In the genomic region with DNA sequence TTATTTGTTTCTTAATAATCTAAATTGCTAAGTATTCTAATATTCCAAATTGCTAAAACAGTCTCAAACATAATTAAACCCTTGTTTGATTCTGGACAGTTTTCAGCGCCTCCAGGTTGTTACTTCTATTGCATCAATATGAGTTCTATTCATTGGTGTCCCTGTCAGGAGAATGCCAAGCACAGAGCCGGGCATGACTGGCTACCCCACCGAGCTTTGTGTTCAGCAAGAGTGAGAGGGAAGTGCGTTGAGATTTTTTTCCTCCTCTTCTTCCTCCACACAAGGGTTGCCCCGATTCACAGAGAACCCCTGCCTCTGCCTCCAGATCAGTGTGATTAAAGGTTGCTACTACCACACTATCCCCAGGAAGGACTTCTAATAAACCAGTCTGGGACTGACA, we compare ENCODE assay signal across 9 mouse cellular contexts. TPM values are rescaled to one million over a fixed set of nuclear protein-coding genes. Genes with fewer than 3 reads are reported as not detected.
DNase-seq lines count a peak whose midpoint lies in the region; ATAC-seq and TF ChIP-seq lines count a peak whose summit lies in the region.
"Had no signal": no experiment of that assay in that cellular context is flagged by ENCODE, and none has a peak within 500 bp of the region (broad histone marks: within the 10 kb centered on the region; RNA-seq: fewer than 3 reads in every experiment).

No protein-coding gene starts in this region.

- no peaks in the 10 kb centered on the region for H3K36me3 ChIP-seq in limb, embryonic 13.5 days
- H3K36me3 ChIP-seq in limb, embryonic 10.5 days, result no peaks in the 10 kb centered on the region
- no peaks in the 10 kb centered on the region for H3K36me3 ChIP-seq in forebrain, embryonic 10.5 days (replicated peaks)
- no peaks in the 10 kb centered on the region for H3K36me3 ChIP-seq in hindbrain, embryonic 11.5 days (ENCODE audit: control insufficient read depth, insufficient read depth, low read length)
- H3K36me3 ChIP-seq in midbrain, postnatal 0 days (ENCODE audit: insufficient read depth, low read length), result no peaks in the 10 kb centered on the region
- H3K36me3 ChIP-seq: embryonic facial prominence, embryonic 12.5 days had no signal

- TF ChIP-seq CTCF in midbrain, postnatal 0 days (IDR thresholded peaks at IDR 0.05), result no peak

- H3K4me3 ChIP-seq in limb, embryonic 13.5 days, result no peak overlapping the region
- no peak overlapping the region for H3K4me3 ChIP-seq in limb, embryonic 10.5 days
- peak overlapping the region; percentile 37; the same call in 1 of the 2 replicates for H3K4me3 ChIP-seq in forebrain, embryonic 10.5 days
- no peak overlapping the region for H3K4me3 ChIP-seq in hindbrain, embryonic 11.5 days (ENCODE audit: low read depth, low read length)
- H3K4me3 ChIP-seq in midbrain, postnatal 0 days (ENCODE audit: low read depth, low read length), result no peak overlapping the region
- H3K4me3 ChIP-seq: embryonic facial prominence, embryonic 12.5 days had no signal

- H3K27ac ChIP-seq in limb, embryonic 13.5 days, result no peak overlapping the region
- no peak overlapping the region for H3K27ac ChIP-seq in limb, embryonic 10.5 days
- peak overlapping the region; percentile 84 for H3K27ac ChIP-seq in forebrain, embryonic 10.5 days
- no peak overlapping the region for H3K27ac ChIP-seq in hindbrain, embryonic 11.5 days (ENCODE audit: low read depth, low read length)
- H3K27ac ChIP-seq in midbrain, postnatal 0 days (ENCODE audit: low read depth, low read length), result no peak overlapping the region

- no peaks in the 10 kb centered on the region for H3K9me3 ChIP-seq in limb, embryonic 13.5 days
- no peaks in the 10 kb centered on the region for H3K9me3 ChIP-seq in limb, embryonic 10.5 days (replicated peaks)
- H3K9me3 ChIP-seq in forebrain, embryonic 10.5 days, result no peaks in the 10 kb centered on the region
- no peaks in the 10 kb centered on the region for H3K9me3 ChIP-seq in hindbrain, embryonic 11.5 days (ENCODE audit: control insufficient read depth, low read length)
- no peaks in the 10 kb centered on the region for H3K9me3 ChIP-seq in midbrain, postnatal 0 days (ENCODE audit: low read length)
- H3K9me3 ChIP-seq: embryonic facial prominence, embryonic 12.5 days had no signal

- no peak overlapping the region for H3K9ac ChIP-seq in limb, embryonic 13.5 days
- no peak overlapping the region for H3K9ac ChIP-seq in hindbrain, embryonic 11.5 days (ENCODE audit: low read depth, low read length)
- no peak overlapping the region for H3K9ac ChIP-seq in midbrain, postnatal 0 days (replicated peaks; ENCODE audit: low read length, poor library complexity, severe bottlenecking)
- H3K9ac ChIP-seq: embryonic facial prominence, embryonic 12.5 days had no signal

- no peaks in the 10 kb centered on the region for H3K27me3 ChIP-seq in limb, embryonic 13.5 days
- no peaks in the 10 kb centered on the region for H3K27me3 ChIP-seq in limb, embryonic 10.5 days (ENCODE audit: low read depth, poor library complexity, severe bottlenecking)
- no peaks in the 10 kb centered on the region for H3K27me3 ChIP-seq in forebrain, embryonic 10.5 days (ENCODE audit: poor library complexity, severe bottlenecking)
- no peaks in the 10 kb centered on the region for H3K27me3 ChIP-seq in hindbrain, embryonic 11.5 days (ENCODE audit: control insufficient read depth, insufficient read depth, low read length)
- no peaks in the 10 kb centered on the region for H3K27me3 ChIP-seq in midbrain, postnatal 0 days (ENCODE audit: insufficient read depth, low read length)
- H3K27me3 ChIP-seq: embryonic facial prominence, embryonic 12.5 days had no signal

- H3K4me2 ChIP-seq in limb, embryonic 13.5 days (replicated peaks), result peak overlapping the region; percentile 52; the same call in 1 of the 2 replicates
- no peak overlapping the region for H3K4me2 ChIP-seq in hindbrain, embryonic 11.5 days (replicated peaks; ENCODE audit: low read depth, low read length)
- H3K4me2 ChIP-seq in midbrain, postnatal 0 days (ENCODE audit: low read depth, low read length, poor library complexity, severe bottlenecking), result peak overlapping the region; percentile 39; the same call in 1 of the 2 replicates

- 38% methylated on average over 5 of the region's 5 CpGs for WGBS in limb, embryonic 13.5 days
- 39% methylated on average over 5 of the region's 5 CpGs for WGBS in limb, embryonic 10.5 days
- 23% methylated on average over 5 of the region's 5 CpGs for WGBS in forebrain, embryonic 10.5 days
- 24% methylated on average over 5 of the region's 5 CpGs for WGBS in hindbrain, embryonic 11.5 days
- WGBS in midbrain, postnatal 0 days, result 17% methylated on average over 5 of the region's 5 CpGs

- DNase-seq in limb, embryonic 10.5 days (ENCODE audit: low spot score), result no peak
- no peak for DNase-seq in forebrain, embryonic 10.5 days (ENCODE audit: extremely low spot score, low spot score)
- no peak for DNase-seq in hindbrain, embryonic 11.5 days (ENCODE audit: low spot score)
- DNase-seq in midbrain, postnatal 0 days (ENCODE audit: low spot score), result no peak
- DNase-seq in kidney, postnatal 14 days, result no peak
- no peak for DNase-seq in kidney, postnatal 10 days

- no peak for ATAC-seq in limb, embryonic 13.5 days (ENCODE audit: low FRiP score, low read depth)
- ATAC-seq in hindbrain, embryonic 11.5 days (ENCODE audit: low FRiP score), result peak; percentile 32; the same call in 1 of the 2 replicates
- ATAC-seq in midbrain, postnatal 0 days (ENCODE audit: low FRiP score), result no peak
- ATAC-seq: intestine, postnatal 0 days had no signal

- peaks cover 41% of the 10 kb centered on the region for H3K4me1 ChIP-seq in limb, embryonic 13.5 days
- H3K4me1 ChIP-seq in limb, embryonic 10.5 days, result peaks cover 35% of the 10 kb centered on the region
- peaks cover 76% of the 10 kb centered on the region for H3K4me1 ChIP-seq in forebrain, embryonic 10.5 days
- H3K4me1 ChIP-seq in hindbrain, embryonic 11.5 days (replicated peaks; ENCODE audit: control insufficient read depth, insufficient read depth, low read length), result no peaks in the 10 kb centered on the region
- H3K4me1 ChIP-seq in midbrain, postnatal 0 days (ENCODE audit: insufficient read depth, low read length), result peaks cover 23% of the 10 kb centered on the region

RNA-seq across cellular contexts. Expression of gene Plcb4, which starts 53.5 kb away (rescaled TPM):
- 19.1 and 19.9 TPM in 2 replicates for polyA plus RNA-seq in limb, embryonic 13.5 days (2015; fragmentation: Nextera tagmentation; extraction: Ambion mirVana)
- 8.4 and 10.7 TPM in 2 replicates for polyA plus RNA-seq in limb, embryonic 10.5 days (2016; fragmentation: Nextera tagmentation; extraction: Ambion mirVana)
- polyA plus RNA-seq in forebrain, embryonic 10.5 days (2016; fragmentation: Nextera tagmentation; extraction: Ambion mirVana), result 15.9 and 16.0 TPM in 2 replicates
- 21.5 and 29.3 TPM in 2 replicates for polyA plus RNA-seq in hindbrain, embryonic 11.5 days (2014; fragmentation: Nextera tagmentation; extraction: Ambion mirVana)
- total RNA-seq in midbrain, postnatal 0 days (2014; rRNA removed), result 62.0 and 66.6 TPM in 2 replicates
- 26.1 and 31.4 TPM in 2 replicates for polyA plus RNA-seq in midbrain, postnatal 0 days (2015; fragmentation: Nextera tagmentation; extraction: Ambion mirVana)
